Mouse (Mus musculus) heart, adult 18-20 months (tissue): ENCODE results near the gene Nr2c2ap. TPM values are rescaled to one million over a fixed set of nuclear protein-coding genes. Genes with fewer than 3 reads are reported as not detected.

ENCODE experiments used
- DNase-seq, 2 experiments: peaks; one replicate each; pipeline ENCODE4 v3.0.0; 2021 to 2022; ENCODE audit warnings: mixed read lengths in 1 of 2
- long read RNA-seq, 2 experiments: library from polyadenylated mRNA; stranded (forward); transcript quantifications; one replicate each; pipeline ENCODE4 v2.0.0; 2021
- total RNA-seq, 2 experiments: library from RNA; stranded (reverse); gene quantifications; 2 replicates each; pipeline ENCODE4 v1.2.3; 2021

Gene Nr2c2ap
- 1 to 10 TPM; 7.5 to 7.9 TPM for total RNA-seq
- long read RNA-seq, experiment 1, partial matches to known transcripts, result 14 of 22 reads
- long read RNA-seq, experiment 1, other reads (novel, unspliced or antisense), result 3 of 22 reads
- long read RNA-seq, experiment 2, partial matches to known transcripts, result 0 of 20 reads
- long read RNA-seq, experiment 2, other reads (novel, unspliced or antisense), result 18 of 20 reads

GRCm38 (mm10) chr8:70131166-70131883 is at the start of gene Nr2c2ap:
Gene Nr2c2ap (plus strand): TSS chr8:70131333.
- peak; percentile 89 to 90 for DNase-seq

DNA sequence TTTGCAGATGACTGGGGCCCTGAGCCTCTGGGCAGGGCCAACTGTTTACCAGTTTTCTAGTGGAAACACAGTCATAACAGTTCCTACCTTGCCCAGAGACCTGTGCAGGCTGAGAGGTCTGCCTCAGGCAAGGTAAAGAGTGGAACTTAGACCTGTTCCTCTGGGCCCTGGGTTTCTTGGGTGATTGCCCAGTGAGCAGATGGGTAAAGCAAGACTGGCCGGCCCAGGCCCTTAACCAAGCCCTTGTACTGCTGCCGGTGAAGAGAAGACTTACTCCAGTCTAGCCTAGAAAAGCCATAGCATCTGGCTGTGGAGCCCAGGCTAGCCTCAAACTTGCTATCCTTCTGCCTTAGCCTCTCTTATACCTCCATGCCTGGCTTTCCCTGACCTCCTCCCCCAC is 49.2 kb upstream of the Nr2c2ap start:
- no peak for DNase-seq

DNA sequence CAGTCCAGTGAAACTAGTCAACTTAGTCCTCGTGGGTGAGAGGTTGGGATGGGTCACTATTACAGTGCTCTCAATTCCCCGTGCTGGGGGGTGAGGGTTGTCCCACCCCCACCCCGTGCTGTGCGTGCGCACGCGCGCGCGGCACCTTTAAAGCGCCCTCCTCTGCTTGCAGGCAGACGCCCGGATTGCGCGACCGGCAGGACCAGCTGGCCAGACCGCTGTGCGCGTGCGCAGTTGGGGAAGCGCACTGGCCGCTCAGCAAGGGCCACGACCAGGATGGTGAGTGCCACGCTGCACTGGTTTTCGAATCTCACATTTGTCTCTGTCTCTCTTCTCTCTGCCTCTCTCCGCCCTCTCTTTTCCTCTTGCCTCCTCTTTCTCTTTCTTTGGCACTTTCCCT is 47.8 kb upstream of the Nr2c2ap start, which contains the start of gene Hapln4:
Hapln4 (plus strand) TSS at position 173 of the 400 bp plus-strand sequence.
- DNase-seq, result peak; percentile 15 to 31

DNA sequence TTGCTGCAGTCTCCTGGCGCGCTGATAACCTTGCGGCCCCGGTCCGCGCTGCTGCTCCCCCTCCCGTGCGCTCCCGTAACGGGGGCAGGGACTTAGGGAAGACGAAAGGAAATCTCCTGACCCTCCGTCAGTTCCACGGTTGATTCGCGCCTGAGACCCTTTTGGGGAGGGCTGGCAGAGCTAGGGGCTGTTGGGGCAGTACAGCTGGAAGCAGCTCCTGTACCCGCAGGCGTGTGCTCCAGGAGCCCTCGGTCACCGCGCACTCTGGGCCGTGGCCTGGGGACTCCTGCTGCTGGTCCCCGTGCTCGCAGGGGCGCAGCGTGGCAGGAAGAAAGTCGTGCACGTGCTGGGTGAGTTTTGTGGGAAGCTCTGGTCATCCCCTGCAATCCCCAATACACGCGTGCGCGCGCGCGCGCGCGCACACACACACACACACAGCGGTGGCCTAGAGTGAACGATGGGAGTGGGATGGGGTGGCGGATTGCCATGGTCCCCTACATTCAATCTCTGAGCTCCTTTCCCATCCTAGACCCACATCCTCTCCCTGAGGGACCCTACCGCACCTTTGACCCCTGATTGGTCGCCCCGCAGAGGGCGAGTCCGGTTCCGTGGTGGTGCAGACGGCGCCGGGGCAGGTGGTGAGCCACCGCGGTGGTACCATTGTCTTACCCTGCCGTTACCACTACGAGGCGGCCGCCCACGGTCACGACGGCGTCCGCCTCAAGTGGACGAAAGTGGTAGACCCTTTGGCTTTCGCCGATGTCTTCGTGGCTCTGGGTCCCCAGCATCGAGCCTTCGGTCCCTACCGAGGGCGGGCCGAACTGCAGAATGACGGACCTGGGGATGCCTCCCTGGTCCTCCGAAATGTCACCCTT is 46.7 kb upstream of the Nr2c2ap start:
- no peak for DNase-seq

DNA sequence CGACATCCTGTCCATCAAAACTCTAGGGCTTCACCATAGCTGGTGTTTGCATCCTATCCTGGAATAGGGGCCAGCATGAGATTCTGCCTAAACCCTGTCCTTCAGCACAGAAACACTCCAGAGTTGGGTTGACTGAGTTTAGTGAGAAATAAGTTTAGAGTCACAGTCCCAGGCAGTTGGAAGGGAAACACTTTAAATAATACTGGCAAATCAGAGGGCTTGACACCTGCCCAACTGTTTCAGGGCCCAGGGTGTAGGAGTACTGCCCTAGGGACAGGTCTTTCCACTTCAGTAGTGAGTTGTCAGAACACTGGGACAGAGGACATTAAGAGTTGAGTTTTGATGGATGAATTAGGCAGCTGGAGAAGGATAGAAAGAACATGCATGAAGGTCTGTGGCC is 45.0 kb upstream of the Nr2c2ap start:
- no peak for DNase-seq

- DNase-seq, result no peak
Observed at GRCm38 (mm10) chr8:70087237-70087636, 43.9 kb upstream of the Nr2c2ap start.

DNA sequence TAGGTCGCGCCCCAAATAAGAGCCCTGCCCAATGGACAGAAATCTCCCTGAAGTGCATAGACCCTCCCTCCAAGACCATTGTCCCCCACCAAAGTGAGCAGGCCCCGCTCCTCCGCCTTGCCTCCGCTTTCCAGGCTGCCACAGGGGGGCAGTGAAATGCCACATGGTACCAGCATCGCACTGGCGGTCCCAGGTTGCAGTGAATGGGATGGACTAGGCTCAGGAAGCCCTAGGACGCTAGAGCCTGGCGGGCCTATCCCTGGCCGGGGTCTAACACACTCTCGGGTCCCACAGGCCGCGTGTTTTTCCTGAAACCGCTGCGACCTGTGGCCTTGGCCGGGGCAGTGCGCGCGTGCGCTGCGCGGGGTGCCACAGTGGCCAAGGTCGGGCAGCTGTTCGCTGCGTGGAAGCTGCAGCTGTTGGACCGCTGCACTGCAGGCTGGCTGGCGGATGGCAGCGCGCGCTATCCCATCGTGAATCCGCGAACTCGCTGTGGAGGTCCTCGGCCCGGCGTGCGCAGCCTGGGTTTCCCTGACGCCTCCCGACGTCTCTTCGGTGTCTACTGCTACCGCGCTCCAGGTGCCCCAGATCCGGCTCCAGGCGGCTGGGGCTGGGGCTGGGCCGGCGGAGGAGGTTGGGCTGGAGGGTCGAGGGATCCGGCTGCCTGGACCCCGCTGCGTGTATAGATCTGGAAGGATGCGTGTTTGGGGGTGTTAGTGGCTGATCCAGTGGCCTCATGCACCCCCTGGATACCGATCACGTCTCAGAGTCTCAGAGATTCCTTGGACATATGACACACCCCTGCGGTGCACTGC is 43.1 kb upstream of the Nr2c2ap start:
- peak; percentile 14 to 47 for DNase-seq

DNA sequence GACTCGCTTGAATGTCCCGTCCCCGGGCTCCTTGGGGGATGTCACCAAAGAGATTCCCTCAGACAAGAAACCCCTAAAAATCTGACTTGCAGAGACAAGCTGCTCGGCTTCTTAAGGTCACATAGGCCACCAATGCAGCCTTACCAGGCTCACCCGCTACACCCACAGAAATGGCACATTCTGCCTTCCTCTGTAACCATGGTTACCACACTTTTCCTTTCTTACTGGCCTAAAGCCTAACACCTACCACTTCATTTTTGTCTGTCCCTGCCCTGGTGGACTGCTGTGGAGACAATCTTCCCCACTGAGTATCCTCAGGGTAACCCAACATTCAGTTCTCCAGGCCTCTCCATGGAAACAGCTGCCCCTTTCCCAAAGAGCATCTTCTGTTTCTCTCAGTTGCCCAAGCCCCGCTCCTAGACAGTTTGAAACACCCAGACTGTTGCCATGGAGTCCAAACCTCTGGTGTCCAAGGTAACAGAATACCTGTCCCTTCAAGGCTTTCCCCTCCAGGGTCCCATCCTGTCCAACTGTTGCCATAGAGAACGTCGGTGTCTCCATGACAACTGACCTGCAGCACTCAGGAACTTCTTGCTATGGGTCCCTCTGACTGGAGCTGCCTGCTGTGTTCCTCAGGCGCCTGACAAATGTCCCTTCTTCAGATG is 41.7 kb upstream of the Nr2c2ap start:
- DNase-seq, result no peak

DNA sequence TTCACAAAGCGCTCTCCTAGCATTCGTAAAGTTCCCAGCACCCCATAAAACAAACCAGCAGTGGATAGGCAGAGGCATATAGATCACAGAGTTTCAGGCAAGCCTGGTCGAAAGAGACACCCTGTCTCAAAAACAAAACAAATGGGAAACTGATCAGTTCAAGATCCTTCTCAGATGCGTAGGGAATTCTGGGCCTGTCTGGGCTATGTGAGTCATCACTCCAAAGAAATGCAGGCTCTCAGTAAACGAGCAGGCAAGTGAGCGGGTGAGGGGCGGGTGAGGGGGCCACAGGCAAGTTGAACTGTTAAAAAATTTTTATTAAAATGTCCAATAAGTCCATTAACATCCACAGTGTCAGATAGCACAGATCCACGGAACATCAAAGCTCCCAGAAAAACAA is 38.3 kb upstream of the Nr2c2ap start:
- no peak for DNase-seq

DNA sequence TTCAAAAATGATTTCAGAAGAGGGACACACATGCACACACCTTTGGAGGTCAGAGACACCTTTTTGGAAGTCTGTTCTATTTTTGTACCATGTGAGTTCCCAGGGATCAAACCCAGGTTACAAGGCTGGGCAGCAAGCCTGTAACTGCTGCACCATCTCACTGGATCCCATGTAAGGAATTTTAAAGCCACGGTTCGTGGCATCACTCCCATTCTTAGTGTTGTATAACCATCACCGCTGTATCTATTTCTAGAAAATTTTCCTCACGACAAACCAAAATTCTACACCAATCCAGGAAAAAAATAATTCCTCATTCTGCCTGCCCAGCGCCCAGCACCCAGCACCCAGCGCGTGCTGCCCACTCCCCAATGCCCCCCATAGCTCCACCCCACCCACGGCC is 31.9 kb upstream of the Nr2c2ap start:
- DNase-seq, result peak in 1 of 2 experiments; percentile 4

- DNase-seq, result no peak
Observed at GRCm38 (mm10) chr8:70100241-70100640, 30.9 kb upstream of the Nr2c2ap start.

DNA sequence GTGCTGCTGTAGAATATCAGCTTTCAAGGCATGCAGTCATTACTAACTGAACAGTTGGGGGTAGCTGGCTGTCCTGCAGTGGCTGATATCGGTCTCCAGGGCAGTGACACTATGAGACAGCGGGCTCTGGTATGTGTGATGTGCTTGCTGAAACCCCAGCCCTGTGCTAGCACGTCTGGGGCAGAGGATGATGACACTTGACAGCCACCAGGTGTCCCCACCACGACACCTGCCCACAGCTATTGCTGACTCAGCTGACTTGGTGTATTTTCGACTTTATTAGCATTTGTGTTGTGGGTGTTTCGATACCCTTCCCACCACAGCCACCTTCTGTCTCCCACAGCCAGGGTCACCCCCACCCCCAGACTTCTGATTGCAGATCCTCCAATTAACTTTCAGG is 26.6 kb upstream of the Nr2c2ap start:
- peak; percentile 28 to 37 for DNase-seq

DNA sequence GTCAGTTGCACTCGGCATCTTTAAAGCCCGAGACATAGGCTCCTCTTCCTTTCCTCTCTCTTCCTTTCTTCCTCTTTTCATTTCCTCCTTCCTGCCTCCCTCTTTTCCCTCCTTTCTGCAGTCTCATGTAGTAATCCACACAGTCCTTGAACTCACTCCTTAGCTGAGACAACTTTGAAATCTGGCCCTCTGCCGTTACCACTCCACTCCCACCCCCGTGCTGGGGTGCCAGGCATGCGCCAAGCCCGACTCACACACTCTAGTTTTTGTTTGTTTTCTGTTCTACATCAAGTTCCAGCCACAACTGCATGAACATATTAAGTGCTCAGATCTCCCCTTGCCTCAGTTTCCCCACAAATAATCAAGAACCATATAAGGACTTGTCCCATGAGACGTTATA is 26.2 kb upstream of the Nr2c2ap start:
- no peak for DNase-seq

GRCm38 (mm10) chr8:70110451-70110850 is 20.7 kb upstream of the Nr2c2ap start:
- DNase-seq, result no peak

DNA sequence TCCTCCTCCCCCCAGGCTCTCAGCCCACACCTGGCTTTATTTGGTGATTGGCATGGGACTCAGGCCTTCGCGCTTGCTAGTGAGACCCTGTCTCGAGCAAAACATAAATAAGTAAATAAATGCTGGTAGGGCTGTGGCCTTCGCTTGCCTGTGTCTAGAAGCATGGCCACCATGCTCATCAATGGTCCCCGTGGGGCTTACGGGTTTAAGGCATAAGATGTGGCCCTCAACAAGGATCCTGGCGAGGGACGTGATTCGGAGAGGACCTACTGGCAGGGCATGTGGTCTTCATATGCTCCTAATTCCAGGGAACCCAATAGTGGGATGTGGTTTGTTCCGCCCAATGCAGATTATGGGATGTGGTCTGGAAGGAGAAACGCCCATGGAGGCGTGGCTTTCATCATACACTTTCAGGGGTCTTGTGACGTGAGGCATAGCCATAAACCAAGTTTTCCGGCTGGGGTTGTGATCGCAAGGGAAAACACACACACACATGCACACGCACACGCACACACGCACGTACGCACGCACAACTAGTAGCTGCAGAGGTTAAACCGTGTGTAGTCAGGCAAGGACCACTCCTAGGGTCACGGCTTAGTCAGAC is 19.8 kb upstream of the Nr2c2ap start:
- DNase-seq, result no peak

- no peak for DNase-seq
Observed at GRCm38 (mm10) chr8:70112401-70113016, 18.6 kb upstream of the Nr2c2ap start.

GRCm38 (mm10) chr8:70114488-70114887 is 16.6 kb upstream of the Nr2c2ap start:
- DNase-seq, result no peak

GRCm38 (mm10) chr8:70114892-70115291 is 16.2 kb upstream of the Nr2c2ap start:
- no peak for DNase-seq

- DNase-seq, result no peak
Observed at GRCm38 (mm10) chr8:70117611-70118010, 13.5 kb upstream of the Nr2c2ap start.
